Mouse (Mus musculus) limb, embryonic 15.5 days (tissue): ENCODE measurements around the gene Rhbdl3. TPM values are rescaled to one million over a fixed set of nuclear protein-coding genes. Genes with fewer than 3 reads are reported as not detected.

Experiments
- ATAC-seq: fragments of 200-750 bp; cut with Nextera tagmentation; 2 replicates; pipeline ENCODE4 v1.8.0; 2017; ENCODE audit warnings: low read depth, moderate TSS enrichment; ENCODE audit not compliant: insufficient number of reproducible peaks, low FRiP score, low TSS enrichment
- H3K27ac ChIP-seq: fragments of 300-500 bp; sonication (generic); 2 replicates; pipeline ENCODE4 v1.5.1; 2015; ENCODE audit warnings: moderate library complexity, mild to moderate bottlenecking, inconsistent platforms
- H3K27me3 ChIP-seq: fragments of 300-500 bp; sonication (generic); 2 replicates; pipeline ENCODE4 v1.6.1; 2015; ENCODE audit warnings: inconsistent platforms
- H3K36me3 ChIP-seq: fragments of 300-500 bp; sonication (generic); 2 replicates; pipeline ENCODE4 v1.6.1; 2015; ENCODE audit warnings: inconsistent platforms
- H3K4me1 ChIP-seq: fragments of 300-500 bp; sonication (generic); 2 replicates; pipeline ENCODE4 v1.6.1; 2015; ENCODE audit warnings: inconsistent platforms
- H3K4me2 ChIP-seq: fragments of 300-500 bp; sonication (generic); 2 replicates; pipeline ENCODE4 v1.6.1; 2015; ENCODE audit warnings: mild to moderate bottlenecking, inconsistent platforms
- H3K4me3 ChIP-seq: fragments of 300-500 bp; sonication (generic); 2 replicates; pipeline ENCODE4 v1.5.1; 2015; ENCODE audit warnings: mild to moderate bottlenecking, inconsistent platforms
- H3K9ac ChIP-seq: fragments of 300-500 bp; sonication (generic); 2 replicates; pipeline ENCODE4 v1.6.1; 2015; ENCODE audit warnings: inconsistent platforms
- H3K9me3 ChIP-seq: fragments of 300-500 bp; sonication (generic); 2 replicates; pipeline ENCODE4 v1.6.1; 2016; ENCODE audit warnings: inconsistent platforms
- WGBS: fragments of 180-500 bp; shearing (Covaris S2); methylation state at CpG from one replicate; pipeline ENCODE4 v1.1.7; 2015; 5-methylcytosine and 5-hydroxymethylcytosine counted together
- polyA plus RNA-seq: library from polyadenylated mRNA; unstranded; fragments of >200 nt; fragmentation: Nextera tagmentation; extraction: Ambion mirVana; gene quantifications from 2 replicates; pipeline ENCODE4 v1.2.1, GENCODE M21; 2015

Rhbdl3 gene
- polyA plus RNA-seq, 1 experiment from 2014 or later = 7.8 TPM

DNA sequence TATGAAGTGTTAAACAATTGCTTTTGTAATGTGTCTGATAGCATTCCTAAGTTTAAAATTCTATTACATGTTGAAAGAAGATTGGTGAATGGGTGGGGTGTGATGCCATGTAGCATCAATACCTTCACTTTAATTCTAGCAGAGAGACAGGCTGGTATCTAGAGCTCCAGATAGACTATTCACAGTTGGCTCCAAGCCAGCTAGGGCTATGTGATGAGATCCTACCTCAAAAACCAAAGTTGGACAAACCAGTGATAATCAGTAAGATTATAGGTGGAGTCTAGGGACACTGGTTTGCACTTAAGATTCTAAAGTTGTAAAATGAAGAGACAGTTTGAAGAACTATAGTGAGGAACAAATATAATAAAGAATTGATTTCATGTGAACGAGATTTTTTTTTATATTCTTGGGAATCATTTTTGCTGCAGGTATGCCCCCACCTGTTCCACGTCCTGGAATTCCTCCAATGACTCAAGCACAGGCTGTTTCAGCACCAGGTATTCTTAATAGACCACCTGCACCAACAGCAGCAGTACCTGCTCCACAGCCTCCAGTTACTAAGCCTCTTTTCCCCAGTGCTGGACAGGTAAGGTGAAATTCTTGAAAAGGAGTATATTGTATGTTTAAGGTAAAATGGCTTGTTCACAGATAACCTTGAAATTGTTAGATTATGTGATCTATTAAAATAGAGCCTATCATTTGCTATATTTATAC lies 90.9 kb downstream of the Rhbdl3 start:
- H3K4me2 ChIP-seq = no peak overlapping the region
- H3K4me3 ChIP-seq = no peak overlapping the region
- no peak overlapping the region for H3K9ac ChIP-seq
- H3K36me3 ChIP-seq = peaks cover 58% of the 10 kb centered on the region
- no peaks in the 10 kb centered on the region for H3K4me1 ChIP-seq
- H3K27ac ChIP-seq = no peak overlapping the region
- no peaks in the 10 kb centered on the region for H3K9me3 ChIP-seq
- no peak for ATAC-seq
- WGBS = 85% methylated on average over 2 of the region's 2 CpGs
- H3K27me3 ChIP-seq = no peaks in the 10 kb centered on the region

DNA sequence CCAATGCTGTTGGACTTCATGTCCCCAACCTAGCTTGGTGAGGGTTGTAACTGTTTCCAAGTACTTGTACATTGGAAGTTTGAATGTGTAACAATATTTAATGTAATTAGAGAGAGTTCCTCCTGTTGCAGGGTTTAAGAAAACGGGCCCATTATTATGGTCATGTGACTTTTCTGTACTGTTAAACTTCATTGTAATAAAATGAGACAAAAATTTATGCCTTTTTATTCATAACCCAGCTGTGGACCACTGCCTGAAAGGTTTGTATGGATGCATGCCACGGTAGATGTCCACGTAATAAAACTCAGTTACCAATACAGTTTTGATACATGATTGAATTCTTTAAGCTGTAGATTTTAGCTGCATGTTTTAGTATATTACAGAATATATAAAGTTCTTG lies 95.2 kb downstream of the Rhbdl3 start:
- WGBS = 84% methylated on average over 3 of the region's 3 CpGs
- ATAC-seq = no peak
- Histone ChIP-seq H3K4me1 (no peaks in the 10 kb centered on the region), H3K36me3 (peaks cover 54% of the 10 kb centered on the region), H3K9me3 (no peaks in the 10 kb centered on the region), H3K4me3 (no peak overlapping the region), H3K27me3 (no peaks in the 10 kb centered on the region), H3K4me2 (no peak overlapping the region), H3K9ac (no peak overlapping the region), H3K27ac (no peak overlapping the region)

DNA sequence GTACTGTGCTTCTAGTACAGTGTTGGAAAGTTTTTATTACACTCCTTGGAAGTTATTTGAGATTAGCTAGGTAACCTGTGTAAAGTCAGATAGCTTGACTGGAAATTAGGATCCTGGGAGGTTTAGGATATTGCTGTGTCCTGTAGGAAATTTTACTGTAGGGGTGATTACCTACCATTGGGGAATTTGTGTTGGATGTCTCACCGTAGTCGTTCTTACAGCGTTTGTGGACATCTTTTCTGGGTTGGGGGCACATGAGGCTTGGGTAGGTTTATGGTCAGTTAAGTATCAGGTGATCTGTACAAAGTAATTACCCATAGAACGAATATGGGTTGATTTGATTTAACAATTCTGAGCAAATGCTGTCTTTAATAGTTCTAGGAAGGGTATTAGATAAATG lies 95.9 kb downstream of the Rhbdl3 start:
- no peaks in the 10 kb centered on the region for H3K27me3 ChIP-seq
- no peaks in the 10 kb centered on the region for H3K9me3 ChIP-seq
- H3K27ac ChIP-seq = no peak overlapping the region
- no peak overlapping the region for H3K9ac ChIP-seq
- no peak for ATAC-seq
- 91% methylated on average over 4 of the region's 4 CpGs for WGBS
- no peak overlapping the region for H3K4me3 ChIP-seq
- no peaks in the 10 kb centered on the region for H3K4me1 ChIP-seq
- H3K36me3 ChIP-seq = peaks cover 51% of the 10 kb centered on the region
- H3K4me2 ChIP-seq = no peak overlapping the region

Other genes with a start within 250 kb of the Rhbdl3 start
- gene Crlf3, start 219.9 kb upstream of the Rhbdl3 start, polyA plus RNA-seq = 44.2 and 44.4 TPM in 2 replicates
- 8.7 and 9.3 TPM in 2 replicates for gene Atad5, start 211.5 kb upstream of the Rhbdl3 start, polyA plus RNA-seq
- gene Tefm, start 158.7 kb upstream of the Rhbdl3 start, polyA plus RNA-seq = 27.1 and 28.3 TPM in 2 replicates
- gene Adap2, start 146.8 kb upstream of the Rhbdl3 start, polyA plus RNA-seq = 1.9 and 2.5 TPM in 2 replicates
- gene Rnf135, start 117.1 kb upstream of the Rhbdl3 start, polyA plus RNA-seq = 9.2 and 10.1 TPM in 2 replicates
- 51.3 and 54.1 TPM in 2 replicates for gene Rhot1, start 91.9 kb upstream of the Rhbdl3 start, polyA plus RNA-seq
- 21.2 and 21.6 TPM in 2 replicates for gene 5730455P16Rik, start 77.1 kb downstream of the Rhbdl3 start, polyA plus RNA-seq
- gene Zfp207, start 82.4 kb downstream of the Rhbdl3 start, polyA plus RNA-seq = 193 and 196 TPM in 2 replicates
- 292 and 301 TPM in 2 replicates for gene Psmd11, start 127.7 kb downstream of the Rhbdl3 start, polyA plus RNA-seq
- 2.3 and 3.2 TPM in 2 replicates for gene Cdk5r1, start 176.1 kb downstream of the Rhbdl3 start, polyA plus RNA-seq